Mouse (Mus musculus): ENCODE measurements at regions not wholly inside any gene's neighbourhood (a gene's known extent, or its start where the extent isn't known, plus 50 kb on each side); places are given as distances from the start of the nearest gene placed in this dataset.

DNA sequence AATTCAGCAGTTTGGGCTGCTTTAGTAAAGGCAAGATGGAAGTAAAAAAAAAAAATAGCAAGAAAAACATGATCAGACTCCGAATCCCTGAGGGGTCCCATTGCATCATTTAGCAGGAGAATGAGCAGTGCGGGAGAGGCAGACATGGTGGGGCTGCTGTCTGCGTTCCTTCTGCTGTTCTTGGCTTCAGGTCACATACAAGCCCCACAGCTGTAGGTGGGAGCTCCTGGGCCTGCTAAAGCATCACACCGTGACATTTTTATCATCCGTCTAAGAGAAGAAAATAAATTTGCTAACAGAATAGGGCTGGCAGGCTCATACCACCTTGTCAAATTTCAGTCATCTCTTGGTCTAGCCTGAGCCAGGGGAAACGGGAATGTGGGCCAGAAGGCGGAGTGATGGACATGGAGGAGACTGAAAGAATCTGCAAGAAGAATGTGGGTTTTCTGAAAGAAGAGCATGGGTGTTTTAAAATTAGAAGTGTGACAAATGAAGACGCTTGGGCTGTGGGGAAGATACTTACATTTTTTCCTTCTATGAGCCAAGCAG is 378.8 kb upstream of the Vrk2 start:
- Histone ChIP-seq H3K4me2 (no peak overlapping the region), H3K4me1 (replicated peaks) (no peaks in the 10 kb centered on the region), H3K9ac (replicated peaks) (no peak overlapping the region), H3K27me3 (no peaks in the 10 kb centered on the region), H3K9me3 (no peaks in the 10 kb centered on the region), H3K36me3 (no peaks in the 10 kb centered on the region), H3K4me3 (replicated peaks) (no peak overlapping the region), H3K27ac (no peak overlapping the region)
- no peak for ATAC-seq (ENCODE audit: insufficient number of reproducible peaks, insufficient read depth, low FRiP score, low TSS enrichment, low read depth)
- WGBS, result 79% methylated on average over 8 of the region's 8 CpGs

DNA sequence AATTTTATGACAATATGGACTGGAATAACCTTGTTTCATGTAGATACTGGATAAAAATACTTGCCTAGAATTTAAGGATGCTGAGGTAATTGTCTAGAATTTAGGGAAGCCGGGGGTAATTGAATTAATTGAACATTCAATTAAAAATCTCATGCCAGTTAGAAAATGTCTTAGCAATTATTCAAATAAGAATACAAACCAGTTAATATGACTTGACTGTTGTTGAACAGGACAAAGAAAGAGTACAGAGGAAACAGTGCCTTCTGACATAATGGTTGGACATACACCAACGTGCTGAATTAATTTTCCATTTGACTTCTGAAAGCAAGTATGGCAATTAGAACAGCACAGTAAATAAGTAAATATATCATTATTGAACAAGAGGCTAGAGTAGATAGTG is 377.4 kb upstream of the Vrk2 start:
- 84% methylated on average over 2 of the region's 2 CpGs for WGBS
- H3K9ac ChIP-seq (replicated peaks), result no peak overlapping the region

DNA sequence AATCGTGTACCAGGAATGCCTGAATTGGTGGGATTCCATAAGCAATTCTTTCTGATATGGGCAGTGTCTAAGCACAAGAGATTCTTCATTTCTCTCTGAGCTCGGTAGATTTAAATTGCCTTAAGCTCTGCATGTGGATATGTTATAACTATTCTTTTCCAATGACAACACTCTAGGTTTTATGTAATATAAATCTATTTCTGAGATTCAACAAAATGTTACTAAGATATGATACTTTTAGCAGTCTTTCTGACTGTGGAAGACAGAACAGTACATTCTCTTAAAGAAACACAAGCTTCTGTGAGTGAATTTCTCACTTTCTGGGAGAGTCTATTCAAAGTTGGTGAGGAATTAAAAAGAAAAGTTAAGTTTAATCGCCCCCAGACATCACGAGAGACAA is 373.6 kb upstream of the Vrk2 start:
- Histone ChIP-seq H3K4me3 (replicated peaks) (no peak overlapping the region), H3K27me3 (no peaks in the 10 kb centered on the region), H3K9ac (replicated peaks) (no peak overlapping the region), H3K9me3 (no peaks in the 10 kb centered on the region), H3K4me1 (replicated peaks) (no peaks in the 10 kb centered on the region; the same call in 1 of the 2 replicates), H3K36me3 (no peaks in the 10 kb centered on the region), H3K4me2 (no peak overlapping the region), H3K27ac (no peak overlapping the region)
- no peak for ATAC-seq (ENCODE audit: insufficient number of reproducible peaks, insufficient read depth, low FRiP score, low TSS enrichment, low read depth)
- WGBS, result 86% methylated on average over 4 of the region's 4 CpGs

More for the DNA sequence above, 377.4 kb upstream of the Vrk2 start:
- Histone ChIP-seq H3K4me2 (no peak overlapping the region), H3K27me3 (no peaks in the 10 kb centered on the region), H3K36me3 (no peaks in the 10 kb centered on the region), H3K9me3 (no peaks in the 10 kb centered on the region), H3K27ac (no peak overlapping the region), H3K4me3 (replicated peaks) (no peak overlapping the region), H3K4me1 (replicated peaks) (no peaks in the 10 kb centered on the region)
- ATAC-seq (ENCODE audit: insufficient number of reproducible peaks, insufficient read depth, low FRiP score, low TSS enrichment, low read depth), result no peak

DNA sequence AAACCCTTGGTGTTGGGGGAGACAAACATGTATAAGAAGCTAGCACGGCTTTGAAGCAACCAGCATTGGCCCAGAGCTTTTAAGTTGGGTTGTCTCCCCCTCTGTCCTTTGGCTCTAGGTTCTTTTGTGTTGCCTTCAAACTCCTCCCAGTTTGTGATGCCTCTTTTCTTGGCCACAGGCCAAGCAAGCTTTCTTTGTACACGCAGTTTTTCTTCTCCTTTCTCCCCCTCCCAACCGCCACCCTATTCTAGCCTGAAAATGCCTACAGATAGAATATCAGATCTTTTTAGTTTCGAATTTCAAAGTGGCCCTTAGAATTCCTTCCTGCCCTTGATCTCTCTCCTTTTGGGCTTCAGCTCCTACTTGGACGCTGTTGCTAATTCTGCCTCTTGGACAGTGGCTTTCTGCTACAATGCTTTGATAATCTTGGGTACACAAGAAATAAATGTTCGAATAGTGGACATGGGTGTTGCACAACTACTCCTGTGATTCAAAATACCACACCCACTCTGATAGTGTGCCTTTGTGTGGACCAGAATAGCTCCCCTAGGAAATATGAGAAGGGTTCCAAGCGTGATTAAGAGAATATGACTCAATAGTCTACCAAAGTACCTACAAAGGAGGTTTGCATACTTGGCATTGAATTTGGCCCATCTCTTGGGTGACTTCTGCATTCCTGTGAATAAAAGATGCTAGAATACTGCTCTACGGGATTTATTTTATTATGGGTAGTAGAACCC is 369.3 kb upstream of the Vrk2 start:
- Histone ChIP-seq H3K27me3 (no peaks in the 10 kb centered on the region), H3K9me3 (no peaks in the 10 kb centered on the region), H3K36me3 (no peaks in the 10 kb centered on the region), H3K27ac (no peak overlapping the region), H3K4me2 (no peak overlapping the region), H3K4me3 (replicated peaks) (no peak overlapping the region), H3K9ac (replicated peaks) (no peak overlapping the region), H3K4me1 (replicated peaks) (peaks cover 4% of the 10 kb centered on the region; the same call in 1 of the 2 replicates)
- 61% methylated on average over 8 of the region's 8 CpGs for WGBS
- no peak for ATAC-seq (ENCODE audit: insufficient number of reproducible peaks, insufficient read depth, low FRiP score, low TSS enrichment, low read depth)

DNA sequence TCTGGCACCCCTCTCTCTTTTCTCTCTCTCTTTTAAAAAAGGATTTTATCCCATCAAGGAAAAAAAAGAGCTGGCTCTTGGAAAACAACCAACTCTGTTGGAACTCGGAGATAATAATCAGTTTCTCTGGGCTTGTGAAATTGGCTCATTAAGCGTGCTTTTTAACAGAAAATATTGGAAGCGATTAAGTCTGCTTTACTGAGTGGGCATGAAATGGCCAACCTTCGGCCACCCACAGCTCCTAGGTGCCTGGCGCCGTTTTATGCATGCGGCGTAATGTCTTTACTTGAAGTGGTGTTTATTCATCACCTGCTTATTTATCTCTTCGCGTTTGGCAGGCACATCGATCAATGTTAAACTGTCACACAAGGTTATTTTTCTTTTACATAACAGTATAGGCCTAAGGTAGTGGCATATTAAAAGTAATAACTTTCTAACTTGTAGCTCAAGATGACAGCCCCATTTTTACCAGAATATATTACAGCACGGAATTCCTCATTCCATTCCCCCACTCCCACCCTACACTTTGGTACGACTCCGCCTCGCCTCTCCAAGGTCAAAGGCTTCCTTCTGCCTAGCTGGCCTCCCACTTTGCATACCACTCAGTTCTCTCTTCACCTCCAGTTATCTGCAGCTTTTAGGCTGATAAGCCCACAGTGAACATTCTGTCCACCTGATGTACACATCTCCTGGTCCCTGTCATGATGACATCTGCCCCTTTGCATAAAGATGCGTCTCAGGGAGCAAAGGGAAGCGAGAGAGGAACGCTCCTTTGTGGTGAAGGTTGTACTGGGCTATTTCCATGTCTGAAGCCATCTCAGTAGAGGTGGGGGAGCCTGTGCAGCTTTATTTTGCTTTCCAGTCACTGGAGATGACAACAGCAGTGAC is 368.5 kb upstream of the Vrk2 start:
- ATAC-seq (ENCODE audit: insufficient number of reproducible peaks, insufficient read depth, low FRiP score, low TSS enrichment, low read depth), result no peak
- no peaks in the 10 kb centered on the region for H3K36me3 ChIP-seq
- H3K27ac ChIP-seq, result no peak overlapping the region
- 54% methylated on average over 18 of the region's 18 CpGs for WGBS
- H3K4me3 ChIP-seq (replicated peaks), result no peak overlapping the region
- H3K4me1 ChIP-seq (replicated peaks), result peaks cover 4% of the 10 kb centered on the region; the same call in 1 of the 2 replicates
- H3K9ac ChIP-seq (replicated peaks), result no peak overlapping the region
- H3K9me3 ChIP-seq, result no peaks in the 10 kb centered on the region
- no peaks in the 10 kb centered on the region for H3K27me3 ChIP-seq
- H3K4me2 ChIP-seq, result no peak overlapping the region

DNA sequence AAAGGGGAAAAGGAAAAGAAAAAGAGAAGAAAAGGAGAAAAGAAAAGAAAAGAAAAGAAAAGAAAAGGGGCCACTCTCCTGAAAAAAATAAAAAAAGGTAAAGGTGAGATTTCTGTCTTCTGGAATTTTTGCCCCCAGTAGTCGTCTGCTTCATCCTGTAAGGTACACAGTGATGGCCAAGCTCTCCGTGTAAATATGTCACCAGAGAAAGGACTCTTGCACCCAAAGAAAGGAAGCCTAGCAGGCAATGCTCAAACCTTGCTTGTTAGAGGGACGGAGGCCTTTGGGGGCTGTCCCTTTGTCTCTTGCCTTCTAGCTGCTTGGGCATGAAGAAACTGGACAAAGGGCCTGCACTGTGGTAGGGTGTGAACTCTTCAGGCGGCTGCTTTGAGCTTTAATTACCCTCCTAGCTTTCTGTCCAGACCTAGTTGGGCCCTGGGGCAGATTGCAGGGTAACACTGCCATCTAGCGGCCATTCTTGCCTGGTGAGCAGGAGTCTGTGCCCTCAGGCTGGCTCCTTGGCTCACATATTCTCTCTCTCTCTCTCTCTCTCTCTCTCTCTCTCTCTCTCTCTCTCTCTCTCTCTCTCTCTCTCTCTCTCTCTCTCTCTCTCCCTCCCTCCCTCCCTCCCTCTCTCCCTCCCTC is 367.7 kb upstream of the Vrk2 start:
- no peaks in the 10 kb centered on the region for H3K36me3 ChIP-seq
- peak overlapping the region; percentile 31 for H3K4me2 ChIP-seq
- H3K27ac ChIP-seq, result no peak overlapping the region
- H3K9ac ChIP-seq (replicated peaks), result no peak overlapping the region
- H3K9me3 ChIP-seq, result no peaks in the 10 kb centered on the region
- peak; percentile 93 for ATAC-seq (ENCODE audit: insufficient number of reproducible peaks, insufficient read depth, low FRiP score, low TSS enrichment, low read depth)
- 13% methylated on average over 5 of the region's 5 CpGs for WGBS
- no peaks in the 10 kb centered on the region for H3K27me3 ChIP-seq
- H3K4me3 ChIP-seq (replicated peaks), result no peak overlapping the region
- peaks cover 4% of the 10 kb centered on the region; the same call in 1 of the 2 replicates for H3K4me1 ChIP-seq (replicated peaks)

DNA sequence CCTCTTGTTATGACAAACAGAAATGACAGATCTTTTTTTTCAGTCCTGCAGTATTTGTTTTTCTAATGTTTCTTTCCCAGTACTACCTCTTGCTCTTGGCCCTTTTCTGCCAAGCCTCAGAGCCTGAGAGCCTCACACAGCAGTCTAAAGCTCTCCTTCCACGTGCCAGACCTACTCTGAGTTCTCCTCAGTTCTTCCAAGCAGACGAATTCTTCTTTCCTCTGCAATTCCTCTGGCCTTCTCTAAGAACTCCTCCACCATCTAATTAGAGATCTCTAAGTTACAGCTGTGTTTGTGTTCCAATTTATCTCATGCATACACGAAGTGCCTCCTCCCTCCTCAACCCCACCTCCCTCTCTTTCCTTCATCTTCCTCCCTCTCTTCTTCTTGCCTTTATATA is 362.4 kb upstream of the Vrk2 start:
- no peaks in the 10 kb centered on the region for H3K27me3 ChIP-seq
- no peaks in the 10 kb centered on the region for H3K36me3 ChIP-seq
- 72% methylated on average over 3 of the region's 3 CpGs for WGBS

DNA sequence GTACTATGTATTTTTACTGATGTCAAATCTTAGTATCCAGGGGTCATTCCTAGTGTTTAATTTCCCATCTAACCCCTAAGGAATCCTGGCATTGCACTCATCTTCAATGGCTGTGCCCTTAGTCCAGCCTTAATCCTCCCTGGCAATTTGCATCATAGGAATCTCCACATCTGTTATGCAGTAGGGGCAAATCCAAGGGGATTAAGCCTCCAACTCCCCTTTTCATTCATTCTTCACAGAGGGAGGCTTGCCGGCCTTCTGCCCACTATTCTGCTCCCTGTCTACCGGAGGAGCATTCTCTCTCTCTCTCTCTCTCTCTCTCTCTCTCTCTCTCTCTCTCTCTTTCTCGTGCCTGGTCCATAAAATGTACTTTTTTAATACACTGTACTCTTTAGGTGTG is 338.0 kb upstream of the Vrk2 start:
- H3K9me3 ChIP-seq, result no peaks in the 10 kb centered on the region
- no peak overlapping the region for H3K27ac ChIP-seq
- no peak for ATAC-seq (ENCODE audit: insufficient number of reproducible peaks, insufficient read depth, low FRiP score, low TSS enrichment, low read depth)
- no peak overlapping the region for H3K4me2 ChIP-seq
- H3K36me3 ChIP-seq, result no peaks in the 10 kb centered on the region
- WGBS, result 45% methylated on average over 3 of the region's 3 CpGs
- H3K27me3 ChIP-seq, result no peaks in the 10 kb centered on the region
- no peaks in the 10 kb centered on the region for H3K4me1 ChIP-seq (replicated peaks)
- H3K4me3 ChIP-seq (replicated peaks), result no peak overlapping the region
- H3K9ac ChIP-seq (replicated peaks), result no peak overlapping the region

More for the DNA sequence above, 362.4 kb upstream of the Vrk2 start:
- Histone ChIP-seq H3K4me2 (no peak overlapping the region), H3K27ac (no peak overlapping the region), H3K4me3 (replicated peaks) (no peak overlapping the region), H3K4me1 (replicated peaks) (peaks cover under 1% of the 10 kb centered on the region; the same call in 1 of the 2 replicates), H3K9me3 (no peaks in the 10 kb centered on the region), H3K9ac (replicated peaks) (no peak overlapping the region)
- ATAC-seq (ENCODE audit: insufficient number of reproducible peaks, insufficient read depth, low FRiP score, low TSS enrichment, low read depth), result no peak

DNA sequence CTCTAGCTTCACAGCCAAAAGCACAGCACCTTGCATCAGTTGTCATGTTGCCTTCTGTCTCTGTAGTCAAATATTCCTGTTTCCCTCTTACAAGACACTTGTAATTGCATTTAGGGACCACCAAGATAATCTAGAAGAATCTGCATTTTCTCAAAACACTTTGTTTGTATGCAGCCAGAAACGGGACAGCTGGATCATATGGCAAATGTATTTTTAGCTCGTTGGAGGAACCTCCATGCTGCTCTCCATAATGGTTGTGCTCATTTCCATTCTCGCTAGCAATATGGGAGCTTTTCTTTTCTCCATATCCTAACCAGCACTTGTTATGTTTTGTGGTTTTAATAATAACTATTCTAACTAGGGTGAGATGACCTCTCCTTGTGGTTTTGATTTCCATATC is 313.3 kb upstream of the Vrk2 start:
- no peaks in the 10 kb centered on the region for H3K4me1 ChIP-seq (replicated peaks)
- H3K4me3 ChIP-seq (replicated peaks), result no peak overlapping the region
- H3K36me3 ChIP-seq, result no peaks in the 10 kb centered on the region
- no peaks in the 10 kb centered on the region for H3K27me3 ChIP-seq
- no peak for ATAC-seq (ENCODE audit: insufficient number of reproducible peaks, insufficient read depth, low FRiP score, low TSS enrichment, low read depth)
- H3K9me3 ChIP-seq, result peaks cover 5% of the 10 kb centered on the region; the same call in 1 of the 2 replicates
- no peak overlapping the region for H3K9ac ChIP-seq (replicated peaks)
- no peak overlapping the region for H3K4me2 ChIP-seq
- 84% methylated on average over 3 of the region's 3 CpGs for WGBS
- no peak overlapping the region for H3K27ac ChIP-seq

DNA sequence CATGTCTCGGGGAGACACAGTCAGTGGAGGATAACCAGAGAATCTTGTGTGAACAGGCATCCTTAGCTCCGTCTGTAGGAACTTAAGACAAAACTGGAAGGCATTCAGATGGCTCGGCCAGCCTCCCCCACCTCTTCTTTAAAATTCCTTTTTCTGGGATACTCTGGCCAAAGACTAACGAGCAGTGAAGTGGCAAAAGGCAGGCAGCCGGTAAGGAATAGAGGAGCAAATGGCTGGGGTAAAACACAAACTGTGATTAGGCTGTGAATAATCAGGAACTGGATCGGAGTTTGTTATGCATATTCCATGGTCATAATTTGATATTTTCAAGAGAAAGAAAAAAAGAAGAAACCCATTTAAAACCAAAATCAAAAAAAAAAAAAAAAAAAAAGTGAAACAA is 287.8 kb upstream of the Vrk2 start:
- WGBS, result 46% methylated on average over 6 of the region's 6 CpGs
- Histone ChIP-seq H3K27ac (no peak overlapping the region), H3K4me1 (replicated peaks) (no peaks in the 10 kb centered on the region), H3K4me3 (replicated peaks) (no peak overlapping the region), H3K4me2 (no peak overlapping the region), H3K27me3 (no peaks in the 10 kb centered on the region), H3K9me3 (no peaks in the 10 kb centered on the region), H3K9ac (replicated peaks) (no peak overlapping the region), H3K36me3 (no peaks in the 10 kb centered on the region)
- no peak for ATAC-seq (ENCODE audit: insufficient number of reproducible peaks, insufficient read depth, low FRiP score, low TSS enrichment, low read depth)
